Mouse (Mus musculus): ENCODE results near the gene Hsdl2. TPM values are rescaled to one million over a fixed set of nuclear protein-coding genes. Genes with fewer than 3 reads are reported as not detected.

Hsdl2 gene
- polyA plus RNA-seq (2012), result 5.0 and 5.4 TPM in 2 replicates

DNA sequence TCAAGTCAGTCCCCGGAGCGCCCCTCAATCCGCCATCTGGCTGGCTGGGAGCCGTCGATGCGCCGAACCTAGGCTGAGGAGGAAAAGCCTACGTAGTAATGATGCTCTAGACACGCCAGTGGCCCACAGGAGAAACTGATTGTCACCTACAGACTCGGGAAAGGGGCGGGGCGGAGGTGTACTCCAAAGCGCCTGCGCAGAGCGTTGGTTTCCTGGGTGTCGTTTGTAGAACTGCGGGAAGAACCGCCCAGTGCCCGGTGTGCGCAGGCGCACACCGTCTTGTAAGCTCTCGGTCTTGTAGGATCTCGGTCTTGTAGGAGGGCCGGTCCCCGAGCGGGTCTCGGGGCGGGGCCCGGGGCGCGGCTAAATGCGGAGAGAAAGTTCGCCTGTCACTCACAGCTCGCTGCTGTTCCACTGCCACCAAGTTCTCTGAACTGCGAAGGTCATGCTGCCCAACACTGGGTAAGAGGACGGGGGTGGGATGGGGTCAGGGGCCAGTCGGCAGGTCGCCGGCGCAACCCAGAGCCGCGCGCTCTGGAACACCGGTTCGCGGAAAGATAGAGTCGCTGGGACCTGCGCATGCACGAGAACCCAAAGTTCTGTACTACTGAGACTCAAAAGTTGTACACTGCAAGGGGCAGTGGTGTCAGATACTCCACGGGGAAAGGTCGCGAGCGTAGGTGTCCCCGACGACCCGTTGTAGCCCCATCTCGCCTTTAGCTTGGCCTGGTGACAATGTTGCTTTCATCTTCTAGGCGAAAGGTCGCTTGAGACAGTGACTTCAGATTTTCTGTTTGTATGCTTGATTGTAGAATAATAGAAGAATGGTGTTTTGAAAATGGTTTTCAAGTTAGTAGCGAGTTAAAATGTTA, at the start of gene Hsdl2:
Gene Hsdl2, plus strand, starts transcription at position 250 of the 872 bp plus-strand sequence.

DNA sequence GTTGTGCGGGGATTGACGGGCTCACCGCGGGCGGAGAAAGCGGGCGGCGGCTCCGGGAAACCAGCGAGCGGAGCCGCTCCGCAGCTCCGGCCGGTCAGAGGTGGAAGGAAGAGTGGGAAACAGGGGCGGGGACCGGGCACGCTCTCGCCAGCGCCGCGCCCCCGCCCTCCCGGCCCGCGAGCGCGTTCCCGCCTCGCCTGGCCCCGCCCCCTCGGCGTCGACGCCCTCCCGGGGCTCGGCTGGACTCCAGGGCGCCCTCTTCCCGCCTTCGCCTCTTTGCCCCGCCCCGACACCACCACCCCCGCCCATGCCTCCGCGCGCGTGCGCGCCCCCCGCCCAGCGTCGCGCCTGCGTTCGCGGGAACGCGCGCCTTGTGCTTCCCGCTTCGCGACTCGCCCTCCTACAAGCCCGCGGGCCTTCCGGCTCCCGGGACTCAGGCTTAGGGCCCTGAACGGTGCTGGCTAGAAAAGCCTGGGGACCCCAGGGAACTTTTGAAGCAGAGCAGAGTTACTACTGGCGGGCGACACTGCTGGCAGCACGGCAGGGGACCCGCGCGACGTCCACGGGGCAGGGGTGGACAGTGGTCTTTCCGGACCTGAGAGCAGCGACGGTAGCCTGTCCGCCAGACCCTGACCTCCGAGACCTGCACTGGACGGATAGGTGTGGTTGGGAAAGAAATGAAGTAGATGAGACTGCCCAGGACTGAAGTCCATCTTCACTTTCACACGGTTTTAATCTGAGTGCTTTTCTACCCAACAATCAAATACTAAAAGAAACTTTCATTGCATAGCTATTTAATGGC, 32.0 kb upstream of the Hsdl2 start, which contains the start of gene Ptbp3:
Gene Ptbp3, minus strand, starts transcription at position 190 of the 802 bp plus-strand sequence.

DNA sequence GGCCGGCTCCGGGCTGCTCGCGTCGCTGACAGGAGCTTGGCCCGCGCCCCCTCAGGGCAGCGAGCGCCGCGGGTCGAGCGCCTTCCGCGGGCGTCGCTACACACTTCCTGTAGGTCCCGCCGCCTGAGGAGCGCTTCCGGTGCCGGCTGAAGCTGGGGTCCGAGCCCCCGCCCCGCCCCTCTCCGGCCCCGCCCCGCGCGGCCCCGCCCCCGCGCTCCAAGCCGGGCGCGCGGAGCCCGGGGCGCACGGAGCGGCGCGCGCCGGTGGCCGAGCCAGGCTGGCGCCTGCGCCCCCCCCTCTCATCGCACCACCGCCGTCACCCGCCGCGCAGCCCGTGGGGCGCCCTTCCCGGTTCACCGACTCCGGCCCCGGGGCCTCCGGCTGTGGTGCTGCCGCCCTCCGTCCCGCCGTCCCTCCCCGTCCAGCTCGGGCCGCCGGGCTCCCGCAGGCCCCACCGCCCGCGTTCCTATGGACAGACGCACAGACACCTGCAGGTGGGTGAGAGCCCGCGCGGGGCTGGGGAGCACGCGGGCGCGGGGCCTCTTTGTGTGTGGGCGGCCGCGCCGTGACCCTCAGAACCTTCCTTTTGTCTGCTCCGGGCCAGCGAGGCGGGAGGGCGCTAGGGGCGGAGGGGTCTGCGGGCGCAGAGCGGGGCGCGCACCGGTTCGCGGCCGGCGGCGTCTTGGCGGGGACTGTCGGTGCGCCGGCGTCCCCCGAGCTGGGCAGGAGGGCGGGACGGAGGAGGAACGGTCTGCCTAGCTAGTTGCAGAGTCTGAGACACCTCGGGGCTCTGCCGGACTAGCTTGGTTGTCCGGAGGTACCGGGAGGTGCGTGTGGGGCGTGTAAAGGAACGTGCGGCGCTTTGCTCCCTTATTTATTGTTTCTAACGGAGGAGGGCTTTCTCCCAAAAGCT, 44.9 kb downstream of the Hsdl2 start, which contains the start of gene E130308A19Rik:
Gene E130308A19Rik, plus strand, starts transcription at position 214 of the 913 bp plus-strand sequence.

Other genes with a start within 250 kb of the Hsdl2 start
- gene Susd1, start 142.9 kb upstream of the Hsdl2 start, polyA plus RNA-seq (2012), result 7.3 and 8.8 TPM in 2 replicates
- gene Ptbp3, start 32.2 kb upstream of the Hsdl2 start, polyA plus RNA-seq (2012), result 72.4 and 78.8 TPM in 2 replicates
- 3.4 and 4.5 TPM in 2 replicates for gene E130308A19Rik, start 44.6 kb downstream of the Hsdl2 start, polyA plus RNA-seq (2012)
- 31.0 and 31.7 TPM in 2 replicates for gene Inip, start 220.0 kb downstream of the Hsdl2 start, polyA plus RNA-seq (2012)
- gene Snx30, start 224.3 kb downstream of the Hsdl2 start, polyA plus RNA-seq (2012), result 9.2 and 10.0 TPM in 2 replicates